Mouse (Mus musculus) layer of hippocampus, postnatal 25 days (tissue): ENCODE measurements at regions not wholly inside any gene's neighbourhood (a gene's known extent, or its start where the extent isn't known, plus 50 kb on each side); places are given as distances from the start of the nearest gene placed in this dataset.

ENCODE experiments used
- DNase-seq, 2 experiments: peaks; one replicate each; pipeline ENCODE4 v3.0.0; 2022; ENCODE audit warnings: mixed read lengths in 2 of 2, low spot score in 1 of 2; ENCODE audit errors: extremely low spot score in 1 of 2

- DNase-seq = no peak
Measured at GRCm38 (mm10) chr13:44316747-44317446, 412.4 kb upstream of the Jarid2 start.

DNA sequence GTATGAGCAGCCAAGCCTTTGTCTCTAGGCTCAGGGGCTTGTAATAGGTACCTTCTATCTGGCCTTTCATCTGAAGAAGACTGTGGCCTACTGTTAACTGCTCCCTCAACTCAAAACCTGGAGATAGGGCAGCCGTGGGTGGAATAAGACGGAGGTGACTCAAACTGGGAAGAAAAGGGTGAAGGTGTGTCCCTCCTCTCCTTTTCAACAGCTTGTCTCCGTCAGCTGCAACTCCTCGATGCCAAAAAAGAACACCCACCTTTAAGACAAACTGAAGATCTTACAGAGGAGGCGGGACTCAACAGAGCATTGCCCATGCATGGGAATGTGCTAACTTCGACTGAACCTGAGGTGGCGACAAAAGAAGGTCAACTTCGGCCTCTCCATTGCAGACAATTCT is 411.7 kb upstream of the Jarid2 start:
- no peak for DNase-seq

DNA sequence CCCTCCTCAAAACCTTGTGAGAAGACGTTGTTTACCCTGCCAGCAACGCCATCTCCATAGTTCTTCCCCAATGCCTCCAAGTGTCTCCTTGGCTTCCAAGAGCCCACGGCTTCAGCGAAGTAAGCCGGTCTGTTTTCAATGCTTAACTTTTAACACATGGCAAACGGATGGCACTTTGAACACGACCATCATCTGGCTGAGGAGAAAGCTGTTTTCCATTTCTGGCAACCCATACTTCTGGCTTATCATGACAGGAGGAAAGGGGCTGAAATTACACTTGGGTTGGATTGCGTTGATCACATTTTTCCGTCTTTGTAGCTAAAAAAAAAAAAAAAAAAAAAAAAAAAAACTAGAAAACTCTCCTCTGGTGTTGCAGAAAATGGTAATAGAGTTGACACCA is 410.2 kb upstream of the Jarid2 start:
- no peak for DNase-seq

DNA sequence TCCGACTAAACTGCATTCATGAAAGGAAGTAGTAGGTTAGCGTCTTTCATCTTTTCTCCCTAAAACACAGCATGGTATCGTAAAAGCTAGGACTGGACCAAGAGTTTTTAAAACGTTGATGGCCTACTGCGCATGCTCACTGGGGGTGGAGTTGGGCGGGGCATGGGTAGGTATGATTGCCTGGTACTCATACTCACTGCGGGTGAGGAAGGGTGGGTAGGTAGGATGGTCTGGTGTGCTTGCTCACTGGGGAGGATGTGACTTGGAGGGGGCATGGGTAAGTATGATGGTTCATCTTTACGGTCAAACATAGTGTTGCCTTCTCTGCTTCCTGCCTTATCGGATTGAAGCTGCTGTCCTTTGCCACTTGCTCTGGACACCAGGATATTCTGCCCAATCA is 409.8 kb upstream of the Jarid2 start:
- no peak for DNase-seq

GRCm38 (mm10) chr13:44320311-44320710 is 409.0 kb upstream of the Jarid2 start:
- DNase-seq = no peak

- no peak for DNase-seq
Measured at GRCm38 (mm10) chr13:44321009-44321596, 408.2 kb upstream of the Jarid2 start.

- no peak for DNase-seq
Measured at GRCm38 (mm10) chr13:44328416-44328815, 400.9 kb upstream of the Jarid2 start.

DNA sequence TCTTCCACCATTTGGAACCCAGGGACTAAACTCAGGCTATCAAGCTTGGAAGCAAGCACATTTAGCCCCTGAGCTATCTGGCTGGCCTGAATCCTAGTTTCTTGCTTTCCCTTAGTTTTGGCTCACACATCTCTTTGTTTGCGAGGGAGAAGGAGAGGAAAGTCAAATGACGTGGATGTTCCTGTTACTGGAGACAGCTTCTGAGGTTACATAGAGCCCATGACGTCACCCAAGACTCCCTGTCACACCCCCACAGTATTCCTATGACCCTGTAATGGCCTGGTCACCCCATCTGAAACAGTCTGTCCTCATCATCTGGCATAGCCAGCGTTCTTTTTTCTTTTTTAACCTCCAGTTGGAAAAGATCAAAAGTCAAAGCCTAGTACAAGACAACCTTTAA is 400.1 kb upstream of the Jarid2 start:
- DNase-seq = no peak

GRCm38 (mm10) chr13:44329701-44330100 is 399.6 kb upstream of the Jarid2 start:
- no peak for DNase-seq

DNA sequence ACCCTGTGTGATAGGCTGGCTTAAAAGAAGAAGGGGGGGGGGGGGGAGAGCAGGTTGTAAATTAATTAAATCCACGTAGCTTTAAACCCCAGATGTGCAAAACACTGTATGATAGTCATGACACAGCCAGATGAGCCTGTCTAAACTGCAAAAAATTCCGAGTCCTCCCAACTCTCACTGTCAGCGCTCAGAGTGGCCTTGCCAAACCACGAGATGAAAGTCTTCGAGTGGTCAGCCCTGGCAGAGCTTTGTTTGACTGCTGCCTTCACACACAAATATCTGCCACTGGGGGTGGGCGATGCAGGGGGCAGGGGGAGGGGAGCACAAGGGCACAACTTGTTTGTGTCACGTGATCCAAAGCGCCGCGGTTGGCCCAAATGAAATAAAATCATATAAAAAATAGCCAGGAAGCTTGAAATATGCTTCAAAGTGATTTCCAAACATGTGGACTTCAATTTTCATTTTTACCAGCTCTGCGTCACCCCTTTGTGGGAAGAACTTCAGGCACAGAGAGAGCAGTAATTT is 396.5 kb upstream of the Jarid2 start:
- no peak for DNase-seq

- DNase-seq = no peak
Measured at GRCm38 (mm10) chr13:44339061-44339741, 390.1 kb upstream of the Jarid2 start.

GRCm38 (mm10) chr13:44345094-44345493 is 384.2 kb upstream of the Jarid2 start:
- no peak for DNase-seq

DNA sequence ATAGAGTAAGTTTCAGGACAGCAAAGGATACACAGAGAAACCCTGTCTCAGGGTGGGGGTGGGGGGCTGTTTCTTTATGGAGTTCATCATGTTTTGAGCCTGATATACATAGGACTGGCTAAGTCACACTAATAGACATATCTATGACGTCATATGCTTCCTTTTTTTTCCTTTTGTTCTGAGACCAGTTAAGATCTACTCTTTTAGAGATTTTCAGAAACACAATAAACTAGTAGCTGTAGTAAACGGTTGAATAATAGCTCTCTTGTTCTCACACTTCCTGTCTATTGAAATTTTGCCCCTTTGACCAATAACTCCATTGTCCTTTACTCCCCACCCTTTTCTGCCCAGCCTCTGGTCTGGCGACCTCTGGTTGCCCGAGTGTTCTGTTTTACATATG is 382.6 kb upstream of the Jarid2 start:
- no peak for DNase-seq

- DNase-seq = no peak
Measured at GRCm38 (mm10) chr13:44347662-44348061, 381.6 kb upstream of the Jarid2 start.

DNA sequence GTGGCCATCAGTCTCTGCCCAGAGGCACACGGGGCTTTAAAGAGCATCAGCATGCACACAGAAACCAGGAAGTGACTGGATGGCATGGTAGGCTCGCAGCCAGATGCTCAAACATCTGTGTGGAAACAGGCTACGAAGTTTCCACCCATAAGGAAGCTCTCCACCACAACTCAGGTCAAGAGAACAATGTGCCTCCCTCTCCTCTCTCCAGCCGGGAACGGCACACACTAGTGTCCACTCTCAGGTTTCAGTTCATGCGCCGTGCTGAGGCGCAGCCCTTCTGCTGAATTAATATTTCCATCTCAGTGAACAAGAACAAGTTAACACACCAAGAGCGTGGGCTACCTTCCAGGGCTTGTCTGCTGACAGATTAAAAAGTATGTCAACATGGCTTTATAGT is 375.4 kb upstream of the Jarid2 start:
- DNase-seq = no peak

GRCm38 (mm10) chr13:44355771-44356221 is 373.5 kb upstream of the Jarid2 start:
- no peak for DNase-seq

- DNase-seq = no peak
Measured at GRCm38 (mm10) chr13:44356981-44357380, 372.3 kb upstream of the Jarid2 start.

- no peak for DNase-seq
Measured at GRCm38 (mm10) chr13:44359344-44359743, 369.9 kb upstream of the Jarid2 start.

GRCm38 (mm10) chr13:44360016-44360415 is 369.3 kb upstream of the Jarid2 start:
- DNase-seq = no peak

GRCm38 (mm10) chr13:44360725-44361290 is 368.5 kb upstream of the Jarid2 start:
- DNase-seq = no peak

- DNase-seq = no peak
Measured at GRCm38 (mm10) chr13:44362293-44363005, 366.8 kb upstream of the Jarid2 start.
